Mouse (Mus musculus): ENCODE measurements around the gene Cd164l2.
A peak's percentile ranks its signal among the peaks of the same experiment; 100 is the strongest.

Cd164l2 gene

DNA sequence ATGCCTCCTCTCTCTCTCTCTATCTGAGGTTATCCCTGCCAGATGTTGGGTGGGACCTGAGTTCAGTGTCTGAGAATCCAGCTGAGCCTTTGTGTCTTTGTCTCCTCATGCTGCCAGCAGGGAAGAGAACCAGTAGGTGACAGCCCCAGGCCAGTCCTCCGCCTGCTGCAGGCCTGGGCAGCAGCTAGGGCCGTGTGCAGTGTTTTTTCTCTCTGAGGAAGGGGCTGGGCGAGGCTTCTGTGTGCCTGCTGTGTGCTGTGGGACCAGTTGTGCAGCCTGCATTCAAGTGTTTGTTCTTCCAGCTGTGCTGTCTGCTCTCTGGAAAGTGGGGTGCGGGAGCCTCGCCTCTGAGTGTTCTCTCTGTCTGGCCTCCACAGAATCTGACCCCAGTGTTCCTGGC lies 11.9 kb downstream of the Cd164l2 start:
- DNase-seq, result no peak

DNA sequence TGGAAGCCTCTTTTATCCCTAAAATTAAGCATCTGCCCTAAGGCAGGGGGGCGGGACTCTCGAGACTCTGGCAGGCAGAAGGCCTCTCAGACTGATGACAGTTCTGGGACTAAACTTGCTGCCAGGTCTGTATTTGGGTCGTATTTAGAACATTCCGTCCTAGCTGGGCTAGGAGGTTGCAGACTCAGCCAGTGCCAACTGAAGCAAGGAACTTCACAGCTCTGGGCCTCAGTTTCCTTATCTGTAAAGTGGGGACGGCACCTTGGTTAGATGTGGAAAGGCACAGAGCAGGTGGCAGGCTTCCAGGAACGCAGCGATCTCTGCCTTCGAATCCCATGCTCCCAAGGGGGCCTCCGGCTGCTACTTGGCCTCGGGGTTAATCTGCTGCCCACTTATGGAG lies 14.1 kb downstream of the Cd164l2 start:
- DNase-seq, result no peak

- no peak for DNase-seq
Measured at GRCm38 (mm10) chr4:133227636-133228035, 15.7 kb downstream of the Cd164l2 start.

- no peak for DNase-seq
Measured at GRCm38 (mm10) chr4:133229582-133229981, 17.7 kb downstream of the Cd164l2 start.

DNA sequence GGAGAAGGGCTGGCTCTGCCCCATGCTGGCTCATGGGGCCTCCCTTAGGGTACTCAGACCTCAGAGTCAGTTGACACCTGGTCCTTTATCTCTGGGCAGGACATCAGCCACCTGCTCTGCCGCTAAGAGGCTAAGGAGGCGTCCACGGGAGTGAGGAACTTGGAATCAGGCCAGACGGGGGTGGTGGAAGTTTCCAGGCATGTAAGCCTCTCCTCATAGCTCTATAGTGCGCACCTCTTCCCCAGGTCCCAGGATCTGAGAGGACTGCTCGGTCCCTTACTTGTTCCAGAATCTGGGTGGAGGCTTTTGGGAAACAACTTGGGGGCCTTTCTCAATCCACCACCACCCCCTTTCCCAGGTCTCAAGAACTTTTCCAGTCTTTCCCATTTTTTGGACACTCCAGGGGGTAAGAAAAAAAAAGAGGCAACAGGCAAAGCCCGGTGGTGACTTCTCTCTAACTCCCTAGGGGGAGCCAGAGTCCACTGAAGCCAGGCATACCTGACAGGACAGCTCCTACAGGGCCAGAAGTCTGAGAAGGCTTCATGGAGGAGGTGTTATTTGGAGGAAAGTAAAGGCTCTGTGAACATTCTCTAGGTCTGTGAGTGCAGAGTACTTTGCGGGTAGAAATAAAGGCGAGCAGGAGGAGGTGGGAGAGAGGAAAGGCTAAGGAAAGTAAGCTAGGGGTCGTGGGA lies 21.5 kb downstream of the Cd164l2 start:
- peak; percentile 48 to 57 for DNase-seq

- DNase-seq, result no peak
Measured at GRCm38 (mm10) chr4:133234771-133235170, 22.8 kb downstream of the Cd164l2 start.

DNA sequence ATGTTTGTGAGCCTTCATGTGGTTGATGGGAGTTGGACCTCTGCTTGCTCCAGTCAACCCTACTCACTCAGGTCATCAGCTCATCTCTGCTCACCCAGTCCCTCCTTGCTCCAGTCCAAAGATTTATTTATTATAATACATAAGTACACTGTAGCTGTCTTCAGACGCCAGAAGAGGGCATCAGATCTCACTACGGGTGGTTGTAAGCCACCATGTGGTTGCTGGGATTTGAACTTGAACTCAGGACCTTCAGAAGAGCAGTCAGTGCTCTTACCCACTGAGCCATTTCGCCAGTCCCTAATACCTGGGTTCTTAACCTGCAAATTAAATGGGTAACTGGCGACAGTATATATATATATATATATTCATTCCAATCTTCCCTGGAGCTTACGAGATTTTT lies 23.5 kb downstream of the Cd164l2 start:
- no peak for DNase-seq

- DNase-seq, result peak; percentile 68 to 72
Measured at GRCm38 (mm10) chr4:133237911-133238310, 26.0 kb downstream of the Cd164l2 start.

GRCm38 (mm10) chr4:133240490-133240921 lies 28.6 kb downstream of the Cd164l2 start, which contains the start of gene Map3k6:
Gene Map3k6 (plus strand): TSS chr4:133240818.
- DNase-seq, result peak in 1 of 2 experiments; percentile 17

DNA sequence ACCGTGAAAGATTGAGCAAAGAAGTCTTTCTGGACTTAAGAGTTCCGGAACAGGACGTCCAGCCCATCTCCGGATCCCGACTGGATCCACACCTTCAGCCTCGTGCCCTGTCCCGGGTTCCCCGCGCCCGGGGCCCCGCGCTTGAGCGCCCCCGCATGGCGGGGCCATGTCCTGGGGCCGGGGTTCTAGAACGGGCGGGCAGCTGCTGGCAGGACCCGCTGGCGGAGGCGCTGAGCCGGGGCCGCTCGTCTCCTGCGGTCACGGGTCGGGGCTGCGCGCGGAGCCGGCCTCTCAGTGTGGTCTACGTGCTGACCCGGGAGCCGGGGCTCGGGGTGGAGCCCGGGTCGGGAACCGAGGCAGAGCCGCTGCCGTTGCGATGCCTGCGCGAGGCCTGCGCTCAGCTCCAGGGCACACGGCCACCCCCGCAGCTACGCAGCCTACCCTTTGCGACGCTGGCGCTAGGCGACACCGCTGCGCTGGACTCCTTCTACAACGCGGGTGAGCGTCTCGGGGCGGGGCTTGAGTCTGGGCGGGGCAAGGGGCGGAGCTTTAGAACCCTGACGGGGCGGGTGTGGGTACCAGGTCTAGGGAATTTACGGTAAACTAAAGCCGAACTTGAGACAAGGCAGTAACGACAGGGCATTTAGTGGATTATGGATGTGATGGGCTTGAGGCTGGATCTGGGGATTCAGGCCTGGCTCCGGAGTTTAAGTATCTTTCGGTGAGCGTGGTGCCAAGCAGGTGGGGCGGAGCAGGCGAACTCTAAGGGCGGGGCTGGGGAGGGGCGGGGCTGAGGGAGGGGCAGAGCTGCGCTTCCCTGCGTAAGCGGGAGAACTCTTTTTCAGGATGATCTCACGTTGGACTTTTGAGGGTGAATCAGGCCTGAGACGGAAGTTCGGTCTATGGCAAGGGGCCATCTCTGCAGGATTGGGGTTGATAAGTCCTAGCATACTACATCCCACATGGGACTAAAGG lies 29.3 kb downstream of the Cd164l2 start:
- peak; percentile 92 to 93 for DNase-seq

DNA sequence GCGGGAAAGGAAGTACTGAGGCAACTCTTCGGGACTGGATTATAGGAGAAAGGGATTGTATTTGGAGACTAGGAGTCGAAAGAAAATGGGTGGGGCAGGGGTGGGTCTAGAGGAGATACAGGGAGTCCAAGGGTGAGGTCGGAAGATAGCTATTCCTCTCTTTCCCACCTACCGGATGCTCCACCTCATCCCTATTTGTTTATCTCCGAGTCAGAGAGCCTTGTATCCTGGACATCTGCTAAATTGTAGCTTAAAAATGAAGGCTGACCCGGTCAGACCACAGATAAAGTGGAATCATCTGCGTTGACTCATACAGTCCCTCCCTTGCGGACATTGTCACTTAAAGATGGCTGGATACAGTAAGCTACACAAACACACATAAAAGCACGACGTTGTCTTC lies 30.0 kb downstream of the Cd164l2 start:
- DNase-seq, result no peak

- no peak for DNase-seq
Measured at GRCm38 (mm10) chr4:133242710-133243109, 30.8 kb downstream of the Cd164l2 start.

DNA sequence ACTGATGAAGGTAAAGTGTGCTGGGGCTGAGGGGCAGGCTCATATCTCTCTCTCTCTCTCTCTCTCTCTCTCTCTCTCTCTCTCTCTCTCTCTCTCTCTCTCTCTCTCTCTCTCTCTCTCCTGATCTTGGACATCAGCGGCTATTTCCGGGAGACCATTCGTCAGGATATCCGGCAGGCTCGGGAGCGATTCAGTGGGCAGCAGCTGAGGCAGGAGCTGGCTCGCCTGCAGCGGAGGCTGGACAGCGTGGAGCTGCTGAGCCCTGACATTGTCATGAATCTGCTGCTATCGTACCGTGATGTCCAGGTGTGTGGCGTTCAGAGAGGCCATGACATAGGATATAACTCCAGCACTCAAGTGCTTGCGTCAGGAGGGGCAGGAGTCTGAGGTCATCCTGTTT lies 31.6 kb downstream of the Cd164l2 start:
- DNase-seq, result no peak

DNA sequence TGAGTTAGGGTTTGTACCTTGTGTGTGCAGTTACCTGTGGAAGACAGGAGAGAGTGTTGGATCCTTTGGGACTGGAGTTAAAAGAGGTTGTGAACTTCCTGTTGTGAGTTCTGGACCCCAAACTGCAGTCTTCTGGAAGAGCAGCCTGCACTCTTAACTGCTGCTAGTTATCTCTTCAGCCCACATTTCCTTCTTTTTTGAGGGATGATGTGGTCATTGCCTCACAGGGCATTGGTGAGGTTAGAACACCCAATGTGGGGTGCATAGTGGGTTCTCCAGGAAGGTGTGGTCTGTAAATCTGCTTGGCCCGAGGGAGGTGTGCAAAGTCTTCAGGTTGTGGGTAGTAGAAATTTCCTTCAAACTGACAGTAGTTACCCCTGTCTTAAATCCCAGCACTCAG lies 32.4 kb downstream of the Cd164l2 start:
- DNase-seq, result no peak

DNA sequence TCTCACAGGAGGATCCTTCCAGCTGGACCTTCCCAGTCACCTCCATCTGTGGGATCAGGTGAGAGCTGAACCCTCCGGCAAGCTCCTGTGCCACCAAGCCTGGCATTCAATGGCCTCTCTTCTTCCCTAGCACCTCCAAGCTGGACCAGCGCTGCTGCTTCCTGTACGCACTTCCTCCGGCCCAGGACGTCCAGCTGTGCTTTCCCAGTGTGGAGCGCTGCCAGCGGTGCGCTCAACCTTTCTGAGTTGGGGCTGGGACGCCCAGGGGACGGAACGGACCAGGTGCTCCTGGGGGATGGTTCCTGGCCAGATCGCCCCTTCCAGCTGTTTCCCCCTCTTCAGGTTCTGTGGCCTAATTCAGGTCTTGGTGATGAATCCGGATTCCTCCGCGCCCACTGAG lies 35.1 kb downstream of the Cd164l2 start:
- no peak for DNase-seq

DNA sequence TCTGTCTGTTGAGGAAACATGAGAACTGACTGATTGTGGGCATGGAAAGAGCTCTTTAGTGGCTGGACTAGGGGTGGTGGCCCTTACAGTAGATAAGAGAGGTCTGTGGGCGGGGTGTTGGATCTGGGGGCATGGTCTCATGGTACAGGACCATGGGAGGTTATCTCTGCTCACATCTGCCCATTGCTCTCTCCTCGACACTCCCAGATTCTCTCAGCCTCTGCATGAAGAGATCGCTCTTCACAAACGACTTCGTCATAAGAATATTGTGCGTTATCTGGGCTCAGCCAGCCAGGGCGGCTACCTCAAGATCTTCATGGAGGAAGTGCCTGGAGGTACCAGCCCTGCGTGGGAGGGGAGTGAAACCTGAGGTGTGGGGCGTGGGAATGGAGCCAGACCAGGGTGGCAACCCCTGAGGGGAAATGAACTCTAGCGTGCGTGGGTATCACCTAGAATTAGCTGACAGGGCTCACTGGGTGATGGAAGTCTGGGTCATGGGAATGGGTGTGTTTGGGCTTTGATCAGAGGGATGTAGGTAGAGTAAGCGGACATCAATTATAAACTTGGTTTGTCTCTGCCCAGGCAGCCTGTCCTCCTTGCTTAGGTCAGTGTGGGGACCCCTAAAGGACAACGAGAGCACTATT lies 36.0 kb downstream of the Cd164l2 start:
- DNase-seq, result peak; percentile 18 to 30

GRCm38 (mm10) chr4:133250609-133251008 lies 38.7 kb downstream of the Cd164l2 start:
- peak; percentile 96 for DNase-seq

DNA sequence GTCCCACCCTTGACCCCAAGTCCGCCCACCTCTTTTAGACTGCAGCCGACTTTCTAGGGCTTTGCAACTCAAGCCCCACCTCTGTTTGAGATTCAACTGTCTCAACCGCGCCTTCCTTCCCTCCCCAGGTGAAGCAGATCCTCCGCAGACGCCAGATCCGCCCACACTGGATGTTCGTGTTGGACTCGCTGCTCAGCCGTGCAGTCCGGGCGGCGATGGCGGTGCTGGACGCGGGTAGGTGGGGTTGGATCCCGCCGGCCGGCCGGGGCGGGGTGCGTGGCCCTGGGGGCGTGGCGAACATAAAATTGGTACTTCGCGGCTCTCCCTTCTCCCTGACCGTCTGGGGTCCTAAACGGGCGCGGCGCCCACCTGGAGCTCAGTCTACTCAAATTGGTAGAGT lies 39.3 kb downstream of the Cd164l2 start:
- no peak for DNase-seq

DNA sequence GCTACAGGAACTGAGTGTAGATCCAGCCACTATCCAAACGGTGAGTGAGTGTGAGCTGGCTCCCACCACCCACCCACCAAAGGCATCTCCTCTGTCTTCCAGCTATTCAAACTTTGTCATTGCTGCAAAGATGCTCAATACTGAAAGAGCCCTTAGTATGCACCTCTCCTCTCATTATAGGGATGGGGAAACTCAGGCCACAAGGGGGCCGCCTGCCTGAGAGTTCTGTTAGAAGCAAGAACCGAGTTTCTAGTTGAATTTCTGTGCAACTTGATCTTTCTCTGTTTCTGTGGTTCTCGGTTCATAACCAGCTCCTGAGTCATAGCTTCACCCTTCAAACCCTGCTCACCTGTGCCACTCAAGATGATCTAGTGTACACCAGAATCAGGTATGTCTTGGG lies 40.2 kb downstream of the Cd164l2 start:
- DNase-seq, result no peak

- no peak for DNase-seq
Measured at GRCm38 (mm10) chr4:133253412-133253811, 41.5 kb downstream of the Cd164l2 start.

DNA sequence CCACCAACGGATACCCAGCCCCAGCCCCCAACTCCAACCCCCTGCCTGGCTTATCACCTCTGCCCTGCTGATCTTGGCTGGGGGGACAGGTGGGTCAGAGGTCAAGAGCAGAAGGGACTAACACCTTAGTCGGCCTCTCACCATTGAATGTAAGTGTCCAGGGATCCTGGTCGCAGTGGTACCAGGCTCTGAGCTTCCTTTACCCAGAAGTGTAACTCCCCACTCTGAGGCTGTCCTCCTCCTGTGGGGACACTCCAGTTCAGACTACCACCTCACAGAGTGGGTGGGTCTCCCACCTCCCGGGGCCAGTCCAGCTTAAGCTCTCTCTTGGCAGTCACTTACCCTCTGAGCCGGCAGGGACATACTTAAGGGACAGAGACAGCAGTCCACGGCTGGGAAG lies 43.5 kb downstream of the Cd164l2 start:
- no peak for DNase-seq

GRCm38 (mm10) chr4:133256820-133257219 lies 44.9 kb downstream of the Cd164l2 start:
- no peak for DNase-seq

GRCm38 (mm10) chr4:133257230-133257629 lies 45.3 kb downstream of the Cd164l2 start:
- no peak for DNase-seq

All from B cell, adult 2 months (primary cell).